Mouse (Mus musculus) intestine, postnatal 0 days (tissue): ENCODE data around the gene Tpm1. TPM values are rescaled to one million over a fixed set of nuclear protein-coding genes. Genes with fewer than 3 reads are reported as not detected.

ENCODE experiments used
- ATAC-seq: fragments of 200-750 bp; cut with Nextera tagmentation; 2 replicates; pipeline ENCODE4 v1.8.0; 2017; ENCODE audit warnings: mild to moderate bottlenecking, moderate TSS enrichment, moderate library complexity
- H3K27ac ChIP-seq: fragments of 300-500 bp; sonication (generic); 2 replicates; pipeline ENCODE4 v1.5.1; 2014; ENCODE audit warnings: mild to moderate bottlenecking, low read depth, low read length, moderate library complexity
- H3K27me3 ChIP-seq: fragments of 300-500 bp; sonication (generic); replicated peaks from 2 replicates; pipeline ENCODE4 v1.6.1; 2014; ENCODE audit warnings: low read length, mixed read lengths; ENCODE audit not compliant: control insufficient read depth, insufficient read depth
- H3K36me3 ChIP-seq: fragments of 300-500 bp; sonication (generic); 2 replicates; pipeline ENCODE4 v1.6.1; 2014; ENCODE audit warnings: mild to moderate bottlenecking, moderate library complexity; ENCODE audit not compliant: control insufficient read depth, insufficient read depth
- H3K4me1 ChIP-seq: fragments of 300-500 bp; sonication (generic); replicated peaks from 2 replicates; pipeline ENCODE4 v1.6.1; 2014; ENCODE audit warnings: antibody characterized with exemption, low read length, mixed read lengths; ENCODE audit not compliant: control insufficient read depth, insufficient read depth
- H3K4me2 ChIP-seq: fragments of 300-500 bp; sonication (generic); replicated peaks from 2 replicates; pipeline ENCODE4 v1.6.1; 2014; ENCODE audit warnings: low read depth, mild to moderate bottlenecking, moderate library complexity
- H3K4me3 ChIP-seq: fragments of 300-500 bp; sonication (generic); 2 replicates; pipeline ENCODE4 v1.5.1; 2014; ENCODE audit warnings: low read depth, low read length
- H3K9ac ChIP-seq: fragments of 300-500 bp; sonication (generic); 2 replicates; pipeline ENCODE4 v1.6.1; 2014; ENCODE audit warnings: mild to moderate bottlenecking, low read depth, low read length
- H3K9me3 ChIP-seq: fragments of 300-500 bp; sonication (generic); 2 replicates; pipeline ENCODE4 v1.6.1; 2016; ENCODE audit warnings: mixed run types; ENCODE audit not compliant: control insufficient read depth
- CTCF ChIP-seq: sonication (generic); IDR thresholded peaks from 2 replicates; pipeline ENCODE4 v1.5.1; 2016; ENCODE audit warnings: low read depth, mild to moderate bottlenecking, control low read depth, antibody characterized with exemption, moderate library complexity
- WGBS: fragments of 180-500 bp; shearing (Covaris S2); extraction: QIAGEN DNeasy Blood & Tissue Kit; methylation state at CpG from one replicate; pipeline ENCODE4 v1.1.7; 2014; 5-methylcytosine and 5-hydroxymethylcytosine counted together
- polyA plus RNA-seq: library from polyadenylated mRNA; unstranded; fragments of >200 nt; fragmentation: Nextera tagmentation; extraction: Ambion mirVana; gene quantifications from 2 replicates; pipeline ENCODE4 v1.2.1, GENCODE M21; 2015

The Tpm1 gene
- polyA plus RNA-seq, 1 experiment from 2014 or later = 1,318 TPM

- no peak for ATAC-seq
- Histone ChIP-seq H3K27ac (0 out of 2 replicates have a peak overlapping the region, but pooled peaks have one; percentile 3), H3K27me3 (no peaks in the 10 kb centered on the region), H3K9me3 (no peaks in the 10 kb centered on the region), H3K36me3 (no peaks in the 10 kb centered on the region), H3K4me1 (peaks cover 7% of the 10 kb centered on the region; the same call in 1 of the 2 replicates), H3K4me3 (no peak overlapping the region), H3K4me2 (no peak overlapping the region), H3K9ac (no peak overlapping the region)
- WGBS = 16% methylated on average over 7 of the region's 7 CpGs
- no peak for TF ChIP-seq CTCF
These were observed 22.4 kb upstream of the Tpm1 start for GRCm38 (mm10) chr9:67071596-67071995.

DNA sequence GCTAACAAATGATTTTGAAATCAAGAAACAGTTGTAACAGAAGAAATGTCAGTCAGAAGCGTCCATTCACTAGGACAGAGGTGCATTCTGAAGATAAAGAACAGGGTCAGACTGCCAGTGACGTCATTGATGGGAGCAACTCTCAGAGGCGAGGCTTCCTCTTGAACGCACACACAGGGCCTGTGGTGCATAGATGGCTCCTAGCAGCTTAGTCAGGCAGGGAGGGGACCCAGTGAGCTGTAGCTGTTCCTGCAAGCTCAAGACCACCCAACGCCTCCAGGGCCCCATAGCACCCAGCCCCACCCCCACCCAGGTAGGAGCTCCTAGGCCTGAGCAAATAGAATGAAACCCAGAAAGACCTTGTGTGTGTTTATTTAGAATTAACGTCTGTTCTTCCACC is 21.9 kb upstream of the Tpm1 start:
- Histone ChIP-seq H3K9ac (no peak overlapping the region), H3K27me3 (no peaks in the 10 kb centered on the region), H3K4me3 (no peak overlapping the region), H3K27ac (0 out of 2 replicates have a peak overlapping the region, but pooled peaks have one; percentile 3), H3K4me1 (peaks cover 7% of the 10 kb centered on the region; the same call in 1 of the 2 replicates), H3K36me3 (no peaks in the 10 kb centered on the region), H3K9me3 (no peaks in the 10 kb centered on the region), H3K4me2 (no peak overlapping the region)
- no peak for ATAC-seq
- no peak for TF ChIP-seq CTCF
- 17% methylated on average over 6 of the region's 6 CpGs for WGBS

GRCm38 (mm10) chr9:67066616-67067015 is 17.4 kb upstream of the Tpm1 start:
- peaks cover 6% of the 10 kb centered on the region; the same call in 1 of the 2 replicates for H3K4me1 ChIP-seq
- H3K9me3 ChIP-seq = no peaks in the 10 kb centered on the region
- H3K36me3 ChIP-seq = no peaks in the 10 kb centered on the region
- H3K4me3 ChIP-seq = no peak overlapping the region
- no peak overlapping the region for H3K9ac ChIP-seq
- no peak for ATAC-seq
- 90% methylated on average over 6 of the region's 6 CpGs for WGBS
- no peak for TF ChIP-seq CTCF
- no peak overlapping the region for H3K27ac ChIP-seq
- no peak overlapping the region for H3K4me2 ChIP-seq
- no peaks in the 10 kb centered on the region for H3K27me3 ChIP-seq

DNA sequence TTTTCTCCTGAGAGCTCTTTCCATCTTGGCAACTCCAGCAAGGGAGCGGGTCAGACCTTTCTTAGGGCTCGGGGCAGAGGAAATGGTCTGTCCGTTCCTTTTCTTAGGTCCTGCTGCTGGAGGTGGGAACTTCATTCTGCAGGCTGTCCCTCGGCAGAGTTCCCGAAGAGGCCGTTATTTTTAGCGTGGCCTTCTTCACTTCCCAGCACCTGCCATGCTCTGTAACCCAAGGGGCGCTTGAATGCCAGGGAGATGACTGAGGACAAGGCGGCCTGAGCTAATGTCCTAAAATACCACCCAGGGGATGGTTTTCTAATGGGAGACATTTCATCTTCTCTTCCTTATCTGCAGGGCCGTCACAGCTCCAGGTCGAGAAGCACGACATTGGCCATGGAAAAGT is 10.5 kb upstream of the Tpm1 start:
- Histone ChIP-seq H3K9ac (no peak overlapping the region), H3K27me3 (no peaks in the 10 kb centered on the region), H3K9me3 (no peaks in the 10 kb centered on the region), H3K4me2 (no peak overlapping the region), H3K36me3 (no peaks in the 10 kb centered on the region), H3K4me1 (no peaks in the 10 kb centered on the region), H3K4me3 (no peak overlapping the region), H3K27ac (no peak overlapping the region)
- WGBS = 79% methylated on average over 12 of the region's 12 CpGs
- TF ChIP-seq CTCF = no peak
- no peak for ATAC-seq

GRCm38 (mm10) chr9:67058366-67058765 is 9.2 kb upstream of the Tpm1 start:
- Histone ChIP-seq H3K9ac (no peak overlapping the region), H3K27ac (no peak overlapping the region)
- ATAC-seq = no peak

GRCm38 (mm10) chr9:67050736-67051337 is 1.6 kb upstream of the Tpm1 start:
- H3K9me3 ChIP-seq = no peaks in the 10 kb centered on the region
- no peaks in the 10 kb centered on the region for H3K27me3 ChIP-seq
- no peak overlapping the region for H3K4me3 ChIP-seq
- no peak for ATAC-seq
- H3K36me3 ChIP-seq = no peaks in the 10 kb centered on the region
- H3K9ac ChIP-seq = no peak overlapping the region
- H3K4me2 ChIP-seq = no peak overlapping the region
- 0 out of 2 replicates have a peak, but pooled peaks cover 2% of the 10 kb centered on the region for H3K4me1 ChIP-seq
- no peak overlapping the region for H3K27ac ChIP-seq
- WGBS = 90% methylated on average over 6 of the region's 6 CpGs
- no peak for TF ChIP-seq CTCF

More at GRCm38 (mm10) chr9:67058366-67058765, 9.2 kb upstream of the Tpm1 start:
- H3K4me3 ChIP-seq = no peak overlapping the region
- no peaks in the 10 kb centered on the region for H3K4me1 ChIP-seq
- H3K36me3 ChIP-seq = no peaks in the 10 kb centered on the region
- H3K4me2 ChIP-seq = no peak overlapping the region
- H3K27me3 ChIP-seq = no peaks in the 10 kb centered on the region
- TF ChIP-seq CTCF = no peak
- 65% methylated on average over 6 of the region's 6 CpGs for WGBS
- H3K9me3 ChIP-seq = no peaks in the 10 kb centered on the region
